In genomic region chr2:29271803-29272518, GRCm38 (mm10) we compare ENCODE assay signal across 9 mouse cellular contexts. TPM values are rescaled to one million over a fixed set of nuclear protein-coding genes. Genes with fewer than 3 reads are reported as not detected.
DNase-seq lines count a peak whose midpoint lies in the region; ATAC-seq and TF ChIP-seq lines count a peak whose summit lies in the region.
"Had no signal": no experiment of that assay in that cellular context is flagged by ENCODE, and none has a peak within 500 bp of the region (broad histone marks: within the 10 kb centered on the region; RNA-seq: fewer than 3 reads in every experiment).

No protein-coding gene starts in this region.

- WGBS in limb, embryonic 14.5 days: 54% methylated on average over 7 of the region's 7 CpGs

- H3K9ac ChIP-seq in limb, embryonic 14.5 days (ENCODE audit: low read depth, low read length, severe bottlenecking): no peak overlapping the region
- H3K9ac ChIP-seq: liver, embryonic 15.5 days had no signal

- H3K27me3 ChIP-seq in limb, embryonic 14.5 days (ENCODE audit: control insufficient read depth, insufficient read depth, low read length): no peaks in the 10 kb centered on the region

- peak; percentile 66 to 75 for DNase-seq in right cerebral cortex, postnatal 10 days (ENCODE audit: low spot score in 2 of 2)
- DNase-seq in right cerebral cortex, adult 2 months (ENCODE audit: low spot score in 2 of 2): no peak
- DNase-seq in limb, embryonic 14.5 days (ENCODE audit: low spot score): peak; percentile 48
- peak; percentile 43 for DNase-seq in retina, embryonic 14.5 days (ENCODE audit: low spot score)
- no peak for DNase-seq in frontal cortex, postnatal 25 days (ENCODE audit: low spot score in 2 of 2)
- no peak for DNase-seq in heart, adult 9 months (ENCODE audit: low spot score in 2 of 2)

- H3K4me3 ChIP-seq in limb, embryonic 14.5 days (replicated peaks; ENCODE audit: low read length): no peak overlapping the region
- H3K4me3 ChIP-seq: heart, adult 2 months; liver, embryonic 15.5 days had no signal

- TF ChIP-seq POLR2A in limb, embryonic 14.5 days (IDR thresholded peaks at IDR 0.05; ENCODE audit: borderline replicate concordance, extremely low read depth, insufficient read depth, insufficient read length): no peak

- H3K9me3 ChIP-seq in limb, embryonic 14.5 days (ENCODE audit: control insufficient read depth, low read length): no peaks in the 10 kb centered on the region
- H3K9me3 ChIP-seq: liver, embryonic 15.5 days had no signal

- H3K27ac ChIP-seq in limb, embryonic 14.5 days (replicated peaks; ENCODE audit: low read depth, low read length): no peak overlapping the region
- H3K27ac ChIP-seq: heart, adult 2 months; liver, embryonic 15.5 days had no signal

- H3K36me3 ChIP-seq in limb, embryonic 14.5 days (ENCODE audit: control insufficient read depth, insufficient read depth, low read length): no peaks in the 10 kb centered on the region
- H3K36me3 ChIP-seq: liver, embryonic 15.5 days had no signal

- ATAC-seq in hematopoietic stem cell, adult 5-6 weeks (replicated peaks in 1 of 2; ENCODE audit: insufficient read depth in 1 of 2, low FRiP score in 2 of 2, low TSS enrichment in 1 of 2, low read depth in 1 of 2, poor library complexity in 2 of 2, severe bottlenecking in 2 of 2): peak; percentile 93 to 97
- ATAC-seq in limb, embryonic 14.5 days (ENCODE audit: low FRiP score, low read depth): peak; percentile 63; the same call in 1 of the 2 replicates

- no peak overlapping the region for H3K4me2 ChIP-seq in limb, embryonic 14.5 days (replicated peaks; ENCODE audit: low read depth, low read length, severe bottlenecking)
- H3K4me2 ChIP-seq: liver, embryonic 15.5 days had no signal

- H3K4me1 ChIP-seq in limb, embryonic 14.5 days (ENCODE audit: control insufficient read depth, insufficient read depth, low read length): no peaks in the 10 kb centered on the region
- H3K4me1 ChIP-seq: liver, embryonic 15.5 days had no signal

RNA-seq across cellular contexts. Expression of gene Ntng2, which starts 19.2 kb away (rescaled TPM):
- total RNA-seq in hematopoietic stem cell, adult 5-6 weeks (2017): 2.4 and 3.3 TPM in 2 replicates
- polyA plus RNA-seq in limb, embryonic 14.5 days (2012; rRNA removed): 3.3 and 3.8 TPM in 2 replicates
- 0.26 and 1.00 TPM in 2 replicates for polyA plus RNA-seq in limb, embryonic 14.5 days (2014; fragmentation: Nextera tagmentation; extraction: Ambion mirVana)

Comparison
In these comparisons a context has a peak if more than half of its experiments do, and no peak if none do; other contexts are left out.
1. DNase-seq: peak in right cerebral cortex, postnatal 10 days (2 of 2), limb, embryonic 14.5 days (single experiment) and retina, embryonic 14.5 days (single experiment); none in right cerebral cortex, adult 2 months (0 of 2), frontal cortex, postnatal 25 days (0 of 2) and heart, adult 9 months (0 of 2).